Mouse (Mus musculus): ENCODE data around the gene Tbcb.

GRCm38 (mm10) chr7:30211025-30211424, 21.0 kb downstream of the Tbcb start:
- TF ChIP-seq POLR2A (IDR thresholded peaks at IDR 0.05; ENCODE audit: borderline replicate concordance, control insufficient read depth, low read depth, low read length) (no peak), CTCF (IDR thresholded peaks at IDR 0.05; ENCODE audit: control insufficient read depth, insufficient read depth, low read length) (no peak)
